Mouse (Mus musculus) liver, embryonic 14.5 days (tissue): ENCODE measurements around the gene Idnk. TPM values are rescaled to one million over a fixed set of nuclear protein-coding genes. Genes with fewer than 3 reads are reported as not detected.

Experiments used
- ATAC-seq: fragments of 200-750 bp; cut with Nextera tagmentation; 2 replicates; pipeline ENCODE4 v1.8.0; 2017; ENCODE audit warnings: moderate number of reproducible peaks, mild to moderate bottlenecking, moderate library complexity; ENCODE audit not compliant: insufficient read depth
- DNase-seq, 3 experiments: peaks; one replicate each; pipeline ENCODE4 v3.0.0-alpha.2; 2012 to 2013; ENCODE audit warnings: low read depth in 3 of 3, low spot score in 3 of 3
- H3K27ac ChIP-seq: fragments of 300-500 bp; sonication (generic); 2 replicates; pipeline ENCODE4 v1.5.1; 2014; ENCODE audit warnings: moderate library complexity, mild to moderate bottlenecking, control low read depth, inconsistent platforms
- H3K27me3 ChIP-seq: fragments of 300-500 bp; sonication (generic); 2 replicates; pipeline ENCODE4 v1.6.1; 2014; ENCODE audit warnings: mild to moderate bottlenecking, low read length, moderate library complexity; ENCODE audit not compliant: control insufficient read depth, insufficient read depth
- H3K36me3 ChIP-seq: fragments of 300-500 bp; sonication (generic); replicated peaks from 2 replicates; pipeline ENCODE4 v1.6.1; 2014; ENCODE audit warnings: low read depth; ENCODE audit not compliant: control insufficient read depth, insufficient read depth
- H3K4me1 ChIP-seq, 2 experiments: fragments of 200-500 bp in 1 of 2; fragments of 300-500 bp in 1 of 2; sonication (generic) in 1 of 2; replicated peaks; 2 replicates each; pipeline ENCODE4 v1.6.1; 2012 to 2014; ENCODE audit warnings: antibody characterized with exemption in 1 of 2, inconsistent platforms in 1 of 2, low read length in 1 of 2; ENCODE audit not compliant: control insufficient read depth in 2 of 2, insufficient read depth in 2 of 2
- H3K4me2 ChIP-seq: fragments of 300-500 bp; sonication (generic); 2 replicates; pipeline ENCODE4 v1.6.1; 2014; ENCODE audit warnings: low read depth, mild to moderate bottlenecking, control low read depth, moderate library complexity
- H3K4me3 ChIP-seq, 2 experiments: fragments of 200-500 bp in 1 of 2; fragments of 300-500 bp in 1 of 2; sonication (generic) in 1 of 2; 2 replicates each; pipeline ENCODE4 v1.5.1; 2012 to 2014; ENCODE audit warnings: low read depth in 2 of 2, low read length in 2 of 2, mild to moderate bottlenecking in 2 of 2, control low read depth in 1 of 2, inconsistent platforms in 1 of 2, moderate library complexity in 1 of 2; ENCODE audit not compliant: insufficient read depth in 1 of 2
- H3K9ac ChIP-seq: fragments of 300-500 bp; sonication (generic); replicated peaks from 2 replicates; pipeline ENCODE4 v1.6.1; 2014; ENCODE audit warnings: mild to moderate bottlenecking, control low read depth, moderate library complexity
- H3K9me3 ChIP-seq: fragments of 300-500 bp; sonication (generic); 2 replicates; pipeline ENCODE4 v1.6.1; 2016; ENCODE audit warnings: low read length, mixed read lengths; ENCODE audit not compliant: control insufficient read depth
- CTCF ChIP-seq: IDR thresholded peaks from 2 replicates; pipeline ENCODE4 v1.5.1; 2016; ENCODE audit warnings: antibody characterized with exemption, low read depth, control low read depth
- EP300 ChIP-seq: IDR thresholded peaks from 2 replicates; pipeline ENCODE4 v1.6.1; 2016; ENCODE audit warnings: antibody characterized with exemption, low read depth
- WGBS: fragments of 180-500 bp; shearing (Covaris S2); extraction: QIAGEN DNeasy Blood & Tissue Kit; methylation state at CpG from one replicate; pipeline ENCODE4 v1.1.7; 2014; ENCODE audit not compliant: insufficient replicate concordance; 5-methylcytosine and 5-hydroxymethylcytosine counted together
- polyA plus RNA-seq, 2 experiments: library from polyadenylated mRNA; depleted of rRNA in 1 of 2; stranded (reverse) in 1 of 2; unstranded in 1 of 2; fragments of >200 nt; fragmentation: Nextera tagmentation in 1 of 2; extraction: Ambion mirVana in 1 of 2; gene quantifications; 2 replicates each; pipeline versions ENCODE4 v1.2.1 to v1.2.3; 2012 to 2014

Idnk gene
- polyA plus RNA-seq, 2 experiments: 6.9 to 17.7 TPM

DNA sequence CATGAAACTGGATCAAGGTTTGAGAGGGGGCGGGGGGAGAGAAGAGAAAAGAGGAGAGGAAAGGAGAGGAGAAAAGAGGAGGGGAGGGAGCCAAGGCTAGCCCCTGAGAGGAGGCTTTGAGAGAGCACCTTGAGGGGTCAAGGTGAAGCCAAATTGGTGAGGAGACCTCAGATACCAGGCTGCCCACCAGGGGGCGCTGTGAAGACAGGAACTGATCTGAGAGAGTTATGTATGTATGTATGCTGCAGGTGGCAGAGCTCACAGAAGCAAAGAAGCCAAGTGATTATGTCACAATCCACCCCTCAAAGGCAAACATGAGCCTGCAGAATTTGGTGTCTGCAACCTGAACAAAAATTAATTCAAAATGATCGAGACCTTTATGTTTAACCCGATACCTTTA is 31.0 kb downstream of the Idnk start:
- TF ChIP-seq EP300 (no peak), CTCF (peak; percentile 96)
- WGBS: 58% methylated on average over 4 of the region's 4 CpGs
- H3K9ac ChIP-seq: no peak overlapping the region

DNA sequence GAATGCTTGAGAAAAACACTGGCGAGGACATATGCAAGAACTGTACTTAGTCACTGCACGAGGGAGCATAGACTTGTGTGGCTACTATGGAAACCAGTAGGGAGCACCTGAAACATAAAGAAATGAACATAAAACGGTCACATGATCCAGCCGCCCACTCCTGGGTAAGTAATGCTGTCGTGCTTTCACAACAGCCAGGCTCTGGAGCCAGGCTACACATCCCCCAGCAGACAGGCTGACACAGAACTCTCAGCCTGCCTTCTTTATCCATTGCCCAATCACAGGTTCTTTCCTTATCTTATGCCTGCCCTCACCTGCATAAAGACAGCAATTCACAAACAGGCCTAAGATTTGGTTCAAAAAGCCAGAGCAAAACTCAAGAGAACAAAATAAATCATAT is 32.0 kb downstream of the Idnk start:
- Histone ChIP-seq H3K4me2 (no peak overlapping the region), H3K9me3 (no peaks in the 10 kb centered on the region), H3K36me3 (peaks cover 27% of the 10 kb centered on the region), H3K27ac (no peak overlapping the region), H3K4me1 (no peaks in the 10 kb centered on the region), H3K9ac (no peak overlapping the region), H3K4me3 (no peak overlapping the region), H3K27me3 (no peaks in the 10 kb centered on the region)
- 70% methylated on average over 5 of the region's 5 CpGs for WGBS
- 0 out of 2 replicates have a peak, but pooled peaks have one; percentile 39 for ATAC-seq
- no peak for DNase-seq
- TF ChIP-seq CTCF (no peak), EP300 (no peak)

More for the DNA sequence above, 31.0 kb downstream of the Idnk start:
- Histone ChIP-seq H3K27me3 (no peaks in the 10 kb centered on the region), H3K4me2 (no peak overlapping the region), H3K4me3 (no peak overlapping the region), H3K36me3 (peaks cover 27% of the 10 kb centered on the region), H3K4me1 (no peaks in the 10 kb centered on the region), H3K27ac (no peak overlapping the region), H3K9me3 (no peaks in the 10 kb centered on the region)
- DNase-seq (peak; percentile 57 to 67 (median 59)), ATAC-seq (0 out of 2 replicates have a peak, but pooled peaks have one; percentile 41)

DNA sequence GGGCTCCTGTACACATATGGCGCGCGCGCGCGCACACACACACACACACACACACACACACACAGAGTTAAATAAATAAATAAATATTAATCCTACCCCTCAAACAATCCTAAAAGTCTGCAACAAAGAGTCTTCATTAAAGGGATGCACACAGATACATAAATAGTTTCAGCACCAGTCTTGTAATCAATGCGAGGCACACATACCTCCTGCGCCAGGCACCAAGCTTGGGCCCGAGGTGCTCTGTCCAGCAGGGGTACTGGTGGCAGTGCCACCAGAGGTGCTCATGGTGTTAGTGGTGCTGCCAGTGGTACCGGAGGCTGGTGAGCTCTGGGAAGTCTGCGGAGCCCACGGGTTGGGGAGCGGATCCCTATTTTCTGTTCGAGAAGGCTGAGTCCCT is 34.1 kb downstream of the Idnk start:
- WGBS: 97% methylated on average over 14 of the region's 14 CpGs
- no peak overlapping the region for H3K9ac ChIP-seq
- H3K9me3 ChIP-seq: no peaks in the 10 kb centered on the region
- ATAC-seq (no peak), DNase-seq (no peak)
- H3K4me3 ChIP-seq: no peak overlapping the region
- H3K27ac ChIP-seq: no peak overlapping the region
- no peak overlapping the region for H3K4me2 ChIP-seq
- H3K4me1 ChIP-seq: no peaks in the 10 kb centered on the region
- TF ChIP-seq EP300 (no peak), CTCF (no peak)
- peaks cover 40% of the 10 kb centered on the region for H3K36me3 ChIP-seq
- no peaks in the 10 kb centered on the region for H3K27me3 ChIP-seq

DNA sequence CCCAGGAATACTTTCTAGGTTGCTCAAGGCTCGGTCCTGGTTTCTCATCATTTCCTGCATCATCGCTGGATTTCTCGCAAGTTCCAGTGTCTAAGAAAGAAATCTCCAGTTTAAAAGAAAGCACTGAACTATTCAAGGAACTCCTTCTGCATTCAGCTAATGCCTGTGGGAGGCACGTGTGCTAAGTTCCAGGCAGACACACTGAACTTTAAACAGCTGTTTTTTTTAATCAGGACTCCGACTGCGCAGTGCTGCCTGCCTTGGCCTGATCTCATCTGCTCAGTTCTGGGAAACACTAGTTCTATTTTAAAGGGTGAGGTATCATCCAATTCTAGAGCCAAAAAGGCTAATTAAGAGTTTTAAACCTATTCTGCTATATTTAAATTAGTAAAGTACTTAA is 34.7 kb downstream of the Idnk start:
- Histone ChIP-seq H3K36me3 (peaks cover 38% of the 10 kb centered on the region), H3K4me1 (no peaks in the 10 kb centered on the region), H3K9ac (no peak overlapping the region), H3K27me3 (no peaks in the 10 kb centered on the region), H3K27ac (no peak overlapping the region), H3K9me3 (no peaks in the 10 kb centered on the region), H3K4me2 (no peak overlapping the region), H3K4me3 (no peak overlapping the region)
- WGBS: 84% methylated on average over 6 of the region's 6 CpGs
- ATAC-seq (no peak), DNase-seq (no peak)
- no peak for TF ChIP-seq EP300
- no peak for TF ChIP-seq CTCF

DNA sequence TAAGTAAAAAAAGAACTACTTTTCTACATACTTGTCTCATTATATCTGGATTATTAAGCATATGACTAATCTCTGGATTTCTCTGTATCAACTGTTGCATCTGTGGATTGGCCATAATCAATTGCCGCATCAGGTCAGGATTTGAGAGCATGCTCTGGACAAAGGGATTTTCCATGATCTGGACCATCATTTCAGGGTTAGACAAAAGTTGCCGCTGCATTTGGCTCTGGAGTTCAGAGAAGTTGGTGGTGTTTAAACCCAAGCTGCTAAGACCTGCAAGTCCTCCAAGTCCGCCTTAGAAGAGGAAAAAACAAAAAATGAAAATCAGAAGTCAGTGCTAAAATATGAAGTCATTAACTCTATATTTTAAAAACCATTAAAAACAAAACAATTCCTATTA is 35.8 kb downstream of the Idnk start:
- no peak overlapping the region for H3K27ac ChIP-seq
- no peak overlapping the region for H3K4me2 ChIP-seq
- no peak for TF ChIP-seq CTCF
- no peak for TF ChIP-seq EP300
- DNase-seq (no peak), ATAC-seq (no peak)
- 86% methylated on average over 3 of the region's 3 CpGs for WGBS
- no peaks in the 10 kb centered on the region for H3K4me1 ChIP-seq
- H3K4me3 ChIP-seq: no peak overlapping the region
- no peaks in the 10 kb centered on the region for H3K9me3 ChIP-seq
- peaks cover 32% of the 10 kb centered on the region for H3K36me3 ChIP-seq
- no peaks in the 10 kb centered on the region for H3K27me3 ChIP-seq
- H3K9ac ChIP-seq: no peak overlapping the region
